Mouse (Mus musculus): ENCODE measurements around the gene Siah1b. TPM values are rescaled to one million over a fixed set of nuclear protein-coding genes. Genes with fewer than 3 reads are reported as not detected.

The Siah1b gene
- 17.9 and 19.1 TPM in 2 replicates for polyA plus RNA-seq (2015; fragmentation: Nextera tagmentation; extraction: Ambion mirVana)

- Histone ChIP-seq H3K9me3 (no peaks in the 10 kb centered on the region), H3K27ac (replicated peaks) (peak within 1 kb of the TSS; percentile 91), H3K4me2 (peak within 1 kb of the TSS; percentile 72), H3K4me1 (replicated peaks) (0 out of 2 replicates have a peak, but pooled peaks cover 4% of the 10 kb centered on the region), H3K27me3 (no peaks in the 10 kb centered on the region; the same call in 1 of the 2 replicates), H3K36me3 (no peaks in the 10 kb centered on the region), H3K9ac (peak within 1 kb of the TSS; percentile 46), H3K4me3 (peak within 1 kb of the TSS; percentile 51)
- peak; percentile 99 for ATAC-seq (ENCODE audit: low FRiP score, low read depth)
- 22% methylated on average over 53 of the region's 54 CpGs for WGBS
These were observed at the start of gene Siah1b for GRCm38 (mm10) chrX:164076040-164076775. Gene Siah1b (minus strand): TSS chrX:164076493.

- H3K9me3 ChIP-seq = no peaks in the 10 kb centered on the region
- no peaks in the 10 kb centered on the region for H3K4me1 ChIP-seq (replicated peaks)
- H3K4me3 ChIP-seq = no peak overlapping the region
- H3K27me3 ChIP-seq = no peaks in the 10 kb centered on the region
- no peaks in the 10 kb centered on the region for H3K36me3 ChIP-seq
- H3K4me2 ChIP-seq = no peak overlapping the region
- no peak overlapping the region for H3K27ac ChIP-seq (replicated peaks)
- H3K9ac ChIP-seq = no peak overlapping the region
- WGBS = 86% methylated on average over 3 of the region's 3 CpGs
- no peak for ATAC-seq (ENCODE audit: low FRiP score, low read depth)
These were observed 47.6 kb upstream of the Siah1b start for GRCm38 (mm10) chrX:164123942-164124341.

GRCm38 (mm10) chrX:164113744-164114143, 37.5 kb upstream of the Siah1b start:
- ATAC-seq (ENCODE audit: low FRiP score, low read depth) = no peak
- Histone ChIP-seq H3K4me2 (no peak overlapping the region), H3K4me1 (replicated peaks) (no peaks in the 10 kb centered on the region), H3K27ac (replicated peaks) (no peak overlapping the region), H3K36me3 (no peaks in the 10 kb centered on the region), H3K9ac (no peak overlapping the region), H3K4me3 (no peak overlapping the region), H3K27me3 (0 out of 2 replicates have a peak, but pooled peaks cover 6% of the 10 kb centered on the region), H3K9me3 (no peaks in the 10 kb centered on the region)
- WGBS = 96% methylated on average over 6 of the region's 6 CpGs

GRCm38 (mm10) chrX:164111146-164111545, 34.9 kb upstream of the Siah1b start:
- no peak overlapping the region for H3K4me2 ChIP-seq
- H3K36me3 ChIP-seq = no peaks in the 10 kb centered on the region
- no peak overlapping the region for H3K9ac ChIP-seq
- no peak for ATAC-seq (ENCODE audit: low FRiP score, low read depth)
- no peak overlapping the region for H3K27ac ChIP-seq (replicated peaks)
- WGBS = 86% methylated on average over 3 of the region's 3 CpGs
- H3K27me3 ChIP-seq = 0 out of 2 replicates have a peak, but pooled peaks cover 6% of the 10 kb centered on the region
- H3K9me3 ChIP-seq = no peaks in the 10 kb centered on the region
- no peak overlapping the region for H3K4me3 ChIP-seq
- H3K4me1 ChIP-seq (replicated peaks) = no peaks in the 10 kb centered on the region

GRCm38 (mm10) chrX:164102656-164103055, 26.4 kb upstream of the Siah1b start:
- Histone ChIP-seq H3K27me3 (no peaks in the 10 kb centered on the region), H3K27ac (replicated peaks) (no peak overlapping the region), H3K4me2 (no peak overlapping the region), H3K9ac (no peak overlapping the region), H3K9me3 (no peaks in the 10 kb centered on the region), H3K4me3 (no peak overlapping the region), H3K4me1 (replicated peaks) (no peaks in the 10 kb centered on the region), H3K36me3 (no peaks in the 10 kb centered on the region)
- ATAC-seq (ENCODE audit: low FRiP score, low read depth) = no peak
- 55% methylated on average over 6 of the region's 6 CpGs for WGBS

GRCm38 (mm10) chrX:164102198-164102597, 25.9 kb upstream of the Siah1b start:
- 80% methylated on average over 7 of the region's 7 CpGs for WGBS
- no peak for ATAC-seq (ENCODE audit: low FRiP score, low read depth)

GRCm38 (mm10) chrX:164101483-164101882, 25.2 kb upstream of the Siah1b start:
- Histone ChIP-seq H3K4me2 (no peak overlapping the region), H3K27me3 (no peaks in the 10 kb centered on the region), H3K9ac (no peak overlapping the region), H3K36me3 (no peaks in the 10 kb centered on the region), H3K27ac (replicated peaks) (no peak overlapping the region), H3K4me1 (replicated peaks) (no peaks in the 10 kb centered on the region), H3K9me3 (no peaks in the 10 kb centered on the region), H3K4me3 (no peak overlapping the region)
- ATAC-seq (ENCODE audit: low FRiP score, low read depth) = no peak

More at GRCm38 (mm10) chrX:164102198-164102597, 25.9 kb upstream of the Siah1b start:
- Histone ChIP-seq H3K4me1 (replicated peaks) (no peaks in the 10 kb centered on the region), H3K36me3 (no peaks in the 10 kb centered on the region), H3K27me3 (no peaks in the 10 kb centered on the region), H3K27ac (replicated peaks) (no peak overlapping the region), H3K9ac (no peak overlapping the region), H3K9me3 (no peaks in the 10 kb centered on the region), H3K4me2 (no peak overlapping the region), H3K4me3 (no peak overlapping the region)

GRCm38 (mm10) chrX:164095838-164096237, 19.5 kb upstream of the Siah1b start:
- Histone ChIP-seq H3K27me3 (0 out of 2 replicates have a peak, but pooled peaks cover 2% of the 10 kb centered on the region), H3K27ac (replicated peaks) (no peak overlapping the region), H3K9me3 (no peaks in the 10 kb centered on the region), H3K4me2 (no peak overlapping the region), H3K4me3 (no peak overlapping the region), H3K36me3 (no peaks in the 10 kb centered on the region), H3K4me1 (replicated peaks) (no peaks in the 10 kb centered on the region), H3K9ac (no peak overlapping the region)
- no peak for ATAC-seq (ENCODE audit: low FRiP score, low read depth)
- 76% methylated on average over 2 of the region's 2 CpGs for WGBS

- 88% methylated on average over 5 of the region's 5 CpGs for WGBS
- Histone ChIP-seq H3K27me3 (0 out of 2 replicates have a peak, but pooled peaks cover 2% of the 10 kb centered on the region), H3K4me3 (no peak overlapping the region), H3K4me1 (replicated peaks) (no peaks in the 10 kb centered on the region), H3K36me3 (no peaks in the 10 kb centered on the region), H3K9me3 (no peaks in the 10 kb centered on the region), H3K4me2 (no peak overlapping the region), H3K9ac (no peak overlapping the region), H3K27ac (replicated peaks) (no peak overlapping the region)
- ATAC-seq (ENCODE audit: low FRiP score, low read depth) = no peak
These were observed 17.1 kb upstream of the Siah1b start for GRCm38 (mm10) chrX:164093435-164093834.

- ATAC-seq (ENCODE audit: low FRiP score, low read depth) = no peak
- WGBS = 61% methylated on average over 7 of the region's 7 CpGs
These were observed 16.2 kb upstream of the Siah1b start for GRCm38 (mm10) chrX:164092300-164093169.

GRCm38 (mm10) chrX:164089916-164090315, 13.6 kb upstream of the Siah1b start:
- 78% methylated on average over 11 of the region's 11 CpGs for WGBS

More at GRCm38 (mm10) chrX:164092300-164093169, 16.2 kb upstream of the Siah1b start:
- no peak overlapping the region for H3K4me2 ChIP-seq
- H3K9ac ChIP-seq = no peak overlapping the region
- H3K36me3 ChIP-seq = no peaks in the 10 kb centered on the region
- no peak overlapping the region for H3K27ac ChIP-seq (replicated peaks)
- H3K4me3 ChIP-seq = no peak overlapping the region
- H3K4me1 ChIP-seq (replicated peaks) = no peaks in the 10 kb centered on the region
- H3K27me3 ChIP-seq = 0 out of 2 replicates have a peak, but pooled peaks cover 2% of the 10 kb centered on the region
- H3K9me3 ChIP-seq = no peaks in the 10 kb centered on the region

GRCm38 (mm10) chrX:164088582-164088981, 12.3 kb upstream of the Siah1b start, which contains the start of gene Cltrn:
Gene Cltrn (plus strand): TSS chrX:164088830.
- Histone ChIP-seq H3K9me3 (no peaks in the 10 kb centered on the region), H3K27me3 (no peaks in the 10 kb centered on the region), H3K27ac (replicated peaks) (no peak within 1 kb of the TSS), H3K4me3 (no peak within 1 kb of the TSS), H3K4me2 (no peak within 1 kb of the TSS), H3K9ac (no peak within 1 kb of the TSS), H3K36me3 (no peaks in the 10 kb centered on the region), H3K4me1 (replicated peaks) (no peaks in the 10 kb centered on the region)
- WGBS = 82% methylated on average over 4 of the region's 4 CpGs
- no peak for ATAC-seq (ENCODE audit: low FRiP score, low read depth)

More at GRCm38 (mm10) chrX:164089916-164090315, 13.6 kb upstream of the Siah1b start:
- no peaks in the 10 kb centered on the region for H3K4me1 ChIP-seq (replicated peaks)
- no peak overlapping the region for H3K4me2 ChIP-seq
- no peak overlapping the region for H3K9ac ChIP-seq
- H3K9me3 ChIP-seq = no peaks in the 10 kb centered on the region
- no peak overlapping the region for H3K4me3 ChIP-seq
- no peaks in the 10 kb centered on the region for H3K36me3 ChIP-seq
- H3K27me3 ChIP-seq = 0 out of 2 replicates have a peak, but pooled peaks cover 2% of the 10 kb centered on the region
- no peak overlapping the region for H3K27ac ChIP-seq (replicated peaks)
- no peak for ATAC-seq (ENCODE audit: low FRiP score, low read depth)
